Mouse (Mus musculus): ENCODE measurements around the gene Sez6l. TPM values are rescaled to one million over a fixed set of nuclear protein-coding genes. Genes with fewer than 3 reads are reported as not detected.

Sez6l gene
- polyA plus RNA-seq, 1 experiment from 2014 or later: 0.08 TPM

GRCm38 (mm10) chr5:112409274-112409673 lies 167.7 kb downstream of the Sez6l start:
- Histone ChIP-seq H3K27me3 (replicated peaks; ENCODE audit: control insufficient read depth, insufficient read depth, low read length) (peaks cover 7% of the 10 kb centered on the region), H3K9ac (ENCODE audit: low read depth, low read length) (no peak overlapping the region), H3K36me3 (ENCODE audit: control insufficient read depth, insufficient read depth, low read length) (no peaks in the 10 kb centered on the region), H3K4me2 (no peak overlapping the region), H3K27ac (ENCODE audit: low read depth, low read length) (no peak overlapping the region), H3K4me3 (ENCODE audit: low read depth, low read length) (no peak overlapping the region), H3K4me1 (replicated peaks; ENCODE audit: control insufficient read depth, insufficient read depth, low read length) (no peaks in the 10 kb centered on the region), H3K9me3 (ENCODE audit: control insufficient read depth, low read length) (no peaks in the 10 kb centered on the region)
- no peak for ATAC-seq (replicated peaks; ENCODE audit: low FRiP score)
- 60% methylated on average over 5 of the region's 5 CpGs for WGBS
- DNase-seq (ENCODE audit: low spot score): no peak

GRCm38 (mm10) chr5:112406017-112406416 lies 171.0 kb downstream of the Sez6l start:
- ATAC-seq (replicated peaks; ENCODE audit: low FRiP score): no peak
- 38% methylated on average over 3 of the region's 3 CpGs for WGBS

GRCm38 (mm10) chr5:112402437-112402836 lies 174.5 kb downstream of the Sez6l start:
- WGBS: 68% methylated on average over 3 of the region's 3 CpGs

More at GRCm38 (mm10) chr5:112406017-112406416, 171.0 kb downstream of the Sez6l start:
- Histone ChIP-seq H3K9ac (ENCODE audit: low read depth, low read length) (no peak overlapping the region), H3K9me3 (ENCODE audit: control insufficient read depth, low read length) (no peaks in the 10 kb centered on the region), H3K27ac (ENCODE audit: low read depth, low read length) (no peak overlapping the region), H3K4me2 (no peak overlapping the region), H3K4me3 (ENCODE audit: low read depth, low read length) (no peak overlapping the region), H3K36me3 (ENCODE audit: control insufficient read depth, insufficient read depth, low read length) (no peaks in the 10 kb centered on the region), H3K4me1 (replicated peaks; ENCODE audit: control insufficient read depth, insufficient read depth, low read length) (no peaks in the 10 kb centered on the region), H3K27me3 (replicated peaks; ENCODE audit: control insufficient read depth, insufficient read depth, low read length) (peaks cover under 1% of the 10 kb centered on the region; the same call in 1 of the 2 replicates)
- DNase-seq (ENCODE audit: low spot score): no peak

DNA sequence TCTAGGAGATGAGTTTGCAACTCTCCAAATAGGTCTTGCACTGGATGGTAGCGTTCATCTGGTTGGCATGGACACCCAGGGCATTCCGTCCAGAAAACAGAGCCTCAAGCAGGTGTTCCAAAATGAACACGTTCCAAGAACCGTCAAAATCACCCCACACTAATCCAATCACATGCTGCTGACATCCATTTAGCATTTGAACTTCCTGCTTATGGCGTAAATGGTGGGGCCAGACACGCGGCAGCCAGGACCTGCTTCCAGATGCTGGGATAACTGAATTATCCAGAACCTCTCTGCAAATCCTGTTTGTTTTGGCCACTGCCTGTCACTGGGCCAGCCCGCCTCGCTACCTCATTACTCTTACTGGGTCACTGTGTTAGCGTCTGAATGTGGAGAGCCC lies 177.7 kb downstream of the Sez6l start:
- peaks cover 18% of the 10 kb centered on the region for H3K27me3 ChIP-seq (replicated peaks; ENCODE audit: control insufficient read depth, insufficient read depth, low read length)
- DNase-seq (ENCODE audit: low spot score): no peak
- no peak overlapping the region for H3K4me3 ChIP-seq (ENCODE audit: low read depth, low read length)
- 68% methylated on average over 10 of the region's 10 CpGs for WGBS
- H3K27ac ChIP-seq (ENCODE audit: low read depth, low read length): no peak overlapping the region
- no peak overlapping the region for H3K9ac ChIP-seq (ENCODE audit: low read depth, low read length)
- no peak for ATAC-seq (replicated peaks; ENCODE audit: low FRiP score)
- H3K36me3 ChIP-seq (ENCODE audit: control insufficient read depth, insufficient read depth, low read length): no peaks in the 10 kb centered on the region
- no peaks in the 10 kb centered on the region for H3K9me3 ChIP-seq (ENCODE audit: control insufficient read depth, low read length)
- no peak overlapping the region for H3K4me2 ChIP-seq
- no peaks in the 10 kb centered on the region for H3K4me1 ChIP-seq (replicated peaks; ENCODE audit: control insufficient read depth, insufficient read depth, low read length)

More at GRCm38 (mm10) chr5:112402437-112402836, 174.5 kb downstream of the Sez6l start:
- ATAC-seq (replicated peaks; ENCODE audit: low FRiP score) (no peak), DNase-seq (ENCODE audit: low spot score) (no peak)
- 0 out of 2 replicates have a peak, but pooled peaks cover 2% of the 10 kb centered on the region for H3K27me3 ChIP-seq (replicated peaks; ENCODE audit: control insufficient read depth, insufficient read depth, low read length)
- H3K9ac ChIP-seq (ENCODE audit: low read depth, low read length): no peak overlapping the region
- H3K27ac ChIP-seq (ENCODE audit: low read depth, low read length): no peak overlapping the region
- H3K4me2 ChIP-seq: no peak overlapping the region
- no peaks in the 10 kb centered on the region for H3K9me3 ChIP-seq (ENCODE audit: control insufficient read depth, low read length)
- H3K4me1 ChIP-seq (replicated peaks; ENCODE audit: control insufficient read depth, insufficient read depth, low read length): no peaks in the 10 kb centered on the region
- no peaks in the 10 kb centered on the region for H3K36me3 ChIP-seq (ENCODE audit: control insufficient read depth, insufficient read depth, low read length)
- H3K4me3 ChIP-seq (ENCODE audit: low read depth, low read length): no peak overlapping the region

DNA sequence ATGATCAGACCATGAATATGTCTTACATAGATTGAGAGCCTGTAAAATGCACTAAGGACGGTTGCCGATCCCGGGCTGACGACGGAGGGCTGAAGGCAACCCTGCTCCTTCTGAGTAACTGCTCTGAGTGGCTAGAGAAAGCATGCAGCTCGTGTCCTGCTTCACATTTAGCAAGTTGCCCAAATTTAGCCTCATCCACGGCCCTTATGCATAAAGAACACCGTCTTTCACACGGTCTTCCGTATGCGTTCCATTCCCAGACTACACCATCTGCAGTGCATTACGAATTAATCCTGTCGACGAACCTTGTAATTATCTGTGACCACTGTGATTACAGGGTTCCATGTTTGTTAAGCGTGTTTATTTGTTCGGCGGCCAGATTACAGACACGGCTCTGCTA lies 180.9 kb downstream of the Sez6l start:
- 77% methylated on average over 18 of the region's 18 CpGs for WGBS
- H3K36me3 ChIP-seq (ENCODE audit: control insufficient read depth, insufficient read depth, low read length): no peaks in the 10 kb centered on the region
- no peak overlapping the region for H3K9ac ChIP-seq (ENCODE audit: low read depth, low read length)
- no peak overlapping the region for H3K27ac ChIP-seq (ENCODE audit: low read depth, low read length)
- no peaks in the 10 kb centered on the region for H3K4me1 ChIP-seq (replicated peaks; ENCODE audit: control insufficient read depth, insufficient read depth, low read length)
- H3K4me3 ChIP-seq (ENCODE audit: low read depth, low read length): no peak overlapping the region
- no peaks in the 10 kb centered on the region for H3K9me3 ChIP-seq (ENCODE audit: control insufficient read depth, low read length)
- H3K27me3 ChIP-seq (replicated peaks; ENCODE audit: control insufficient read depth, insufficient read depth, low read length): peaks cover 50% of the 10 kb centered on the region
- ATAC-seq (replicated peaks; ENCODE audit: low FRiP score) (no peak), DNase-seq (ENCODE audit: low spot score) (no peak)
- no peak overlapping the region for H3K4me2 ChIP-seq

- H3K9ac ChIP-seq (ENCODE audit: low read depth, low read length): peak within 1 kb of the TSS; percentile 34; the same call in 1 of the 2 replicates
- H3K4me1 ChIP-seq (replicated peaks; ENCODE audit: control insufficient read depth, insufficient read depth, low read length): no peaks in the 10 kb centered on the region
- peak within 1 kb of the TSS; percentile 70 for H3K4me2 ChIP-seq
- no peaks in the 10 kb centered on the region for H3K9me3 ChIP-seq (ENCODE audit: control insufficient read depth, low read length)
- WGBS: 2% methylated on average over 44 of the region's 67 CpGs
- H3K27me3 ChIP-seq (replicated peaks; ENCODE audit: control insufficient read depth, insufficient read depth, low read length): peaks cover 53% of the 10 kb centered on the region
- peak; percentile 71 for DNase-seq (ENCODE audit: low spot score)
- peak within 1 kb of the TSS; percentile 28; the same call in 1 of the 2 replicates for H3K27ac ChIP-seq (ENCODE audit: low read depth, low read length)
- peak; percentile 31; the same call in 1 of the 2 replicates for ATAC-seq (replicated peaks; ENCODE audit: low FRiP score)
- H3K4me3 ChIP-seq (ENCODE audit: low read depth, low read length): peak within 1 kb of the TSS; percentile 54
- H3K36me3 ChIP-seq (ENCODE audit: control insufficient read depth, insufficient read depth, low read length): no peaks in the 10 kb centered on the region
Measured at GRCm38 (mm10) chr5:112394779-112395443, 182.1 kb downstream of the Sez6l start, which contains the start of gene Asphd2. Gene Asphd2 (minus strand): TSS chr5:112394866.

DNA sequence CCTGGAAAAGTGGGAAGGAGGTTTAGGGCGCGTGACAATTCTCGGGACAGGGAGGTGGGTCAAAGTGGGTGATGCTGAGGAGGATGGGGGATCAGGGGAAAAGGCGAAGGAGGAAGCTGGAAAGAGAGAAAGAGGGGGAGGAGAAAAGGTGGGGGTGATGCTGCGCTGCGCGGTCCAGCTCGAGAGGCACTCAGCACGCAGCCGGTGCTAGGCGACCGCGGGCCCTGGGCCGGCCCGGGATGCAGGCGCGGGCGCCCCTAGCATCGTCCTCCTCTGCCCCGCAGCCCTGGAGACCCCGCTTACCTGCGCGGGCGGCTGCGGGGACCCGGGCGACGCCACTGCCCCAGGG lies 182.6 kb downstream of the Sez6l start:
- 0 out of 2 replicates have a peak, but pooled peaks have one; percentile 49 for ATAC-seq (replicated peaks; ENCODE audit: low FRiP score)
- WGBS: 1% methylated on average over 27 of the region's 28 CpGs
- DNase-seq (ENCODE audit: low spot score): no peak
- Histone ChIP-seq H3K27me3 (replicated peaks; ENCODE audit: control insufficient read depth, insufficient read depth, low read length) (peaks cover 53% of the 10 kb centered on the region), H3K9me3 (ENCODE audit: control insufficient read depth, low read length) (no peaks in the 10 kb centered on the region), H3K4me2 (peak overlapping the region; percentile 70), H3K9ac (ENCODE audit: low read depth, low read length) (0 out of 2 replicates have a peak overlapping the region, but pooled peaks have one; percentile 30), H3K27ac (ENCODE audit: low read depth, low read length) (no peak overlapping the region), H3K4me1 (replicated peaks; ENCODE audit: control insufficient read depth, insufficient read depth, low read length) (no peaks in the 10 kb centered on the region), H3K36me3 (ENCODE audit: control insufficient read depth, insufficient read depth, low read length) (no peaks in the 10 kb centered on the region), H3K4me3 (ENCODE audit: low read depth, low read length) (peak overlapping the region; percentile 54)

DNA sequence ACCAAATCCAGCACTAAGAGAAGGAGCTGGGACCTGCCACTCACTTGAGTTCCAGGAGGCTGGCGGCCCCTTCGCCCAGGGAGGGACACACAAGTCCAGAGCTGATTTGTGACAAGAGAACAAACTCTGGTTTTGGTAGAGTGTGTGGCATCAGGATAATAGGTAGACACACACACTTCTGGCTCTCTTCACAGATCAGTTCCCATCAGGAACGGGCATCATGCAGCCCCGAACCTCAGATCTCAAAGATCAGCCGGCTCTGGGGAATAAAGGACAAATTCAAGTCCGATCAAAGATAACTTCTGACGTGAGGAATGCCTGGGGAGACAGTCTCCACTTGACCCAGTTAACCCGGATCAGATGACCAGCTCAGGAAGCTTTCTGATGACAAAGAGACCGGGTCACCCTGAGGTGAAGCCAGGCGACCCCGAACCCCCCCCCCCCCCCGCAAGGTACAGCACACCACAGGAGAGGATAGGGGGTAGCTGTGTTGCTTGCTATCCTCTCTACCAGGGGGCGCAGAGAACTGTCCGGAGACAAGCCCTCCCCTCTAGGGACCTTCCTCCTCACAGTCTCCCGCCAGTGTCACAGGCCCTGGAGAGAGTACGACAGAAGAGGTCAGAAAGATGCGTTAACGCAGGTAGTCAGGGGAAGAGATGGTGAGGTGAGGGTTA lies 183.1 kb downstream of the Sez6l start:
- WGBS: 16% methylated on average over 18 of the region's 18 CpGs
- Histone ChIP-seq H3K4me2 (peak overlapping the region; percentile 70), H3K27me3 (replicated peaks; ENCODE audit: control insufficient read depth, insufficient read depth, low read length) (peaks cover 53% of the 10 kb centered on the region), H3K9ac (ENCODE audit: low read depth, low read length) (no peak overlapping the region), H3K4me3 (ENCODE audit: low read depth, low read length) (peak overlapping the region; percentile 54; the same call in 1 of the 2 replicates), H3K27ac (ENCODE audit: low read depth, low read length) (no peak overlapping the region), H3K36me3 (ENCODE audit: control insufficient read depth, insufficient read depth, low read length) (no peaks in the 10 kb centered on the region), H3K9me3 (ENCODE audit: control insufficient read depth, low read length) (no peaks in the 10 kb centered on the region), H3K4me1 (replicated peaks; ENCODE audit: control insufficient read depth, insufficient read depth, low read length) (no peaks in the 10 kb centered on the region)
- no peak for DNase-seq (ENCODE audit: low spot score)
- no peak for ATAC-seq (replicated peaks; ENCODE audit: low FRiP score)

All from liver, embryonic 11.5 days (tissue).